Mouse (Mus musculus) T-helper 17 cell (primary cell): ENCODE measurements at regions not wholly inside any gene's neighbourhood (a gene's known extent, or its start where the extent isn't known, plus 50 kb on each side); places are given as distances from the start of the nearest gene placed in this dataset.
"Not testable (repeated sequence)": the region's sequence is repeated elsewhere in the genome, so short reads cannot be mapped to it uniquely, and the experiment has no call there.

Experiments
- in situ Hi-C, 2 experiments: fragments of 300-600 bp; cut with MboI, MseI; formaldehyde crosslinking; loops; 1 replicate in 1 of 2; 2 replicates in 1 of 2; pipeline ENCODE4 v1.15.1; 2025; ENCODE audit warnings: high pct_unique_total_duplicates in 2 of 2

DNA sequence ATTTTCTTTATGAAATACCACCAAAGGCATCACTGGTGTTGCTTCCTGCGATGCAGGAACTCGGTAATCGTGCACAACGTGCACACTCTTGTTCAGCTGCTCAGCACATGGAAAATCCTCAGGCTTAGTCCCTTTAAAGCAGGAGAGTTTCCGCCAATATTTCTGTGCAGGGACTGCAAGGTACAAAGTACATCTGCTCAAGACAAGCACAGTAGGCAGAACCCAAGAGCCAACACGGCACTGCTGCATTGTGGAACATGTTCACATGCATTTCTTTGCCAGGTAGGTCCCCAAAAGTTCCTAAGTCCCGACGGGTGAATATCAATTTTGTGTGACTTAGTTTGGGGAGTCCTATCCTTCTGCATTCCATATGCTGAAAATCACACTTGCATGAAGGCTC, 808.0 kb upstream of the Pou3f3 start:
- in situ Hi-C loops, result no loop called here

DNA sequence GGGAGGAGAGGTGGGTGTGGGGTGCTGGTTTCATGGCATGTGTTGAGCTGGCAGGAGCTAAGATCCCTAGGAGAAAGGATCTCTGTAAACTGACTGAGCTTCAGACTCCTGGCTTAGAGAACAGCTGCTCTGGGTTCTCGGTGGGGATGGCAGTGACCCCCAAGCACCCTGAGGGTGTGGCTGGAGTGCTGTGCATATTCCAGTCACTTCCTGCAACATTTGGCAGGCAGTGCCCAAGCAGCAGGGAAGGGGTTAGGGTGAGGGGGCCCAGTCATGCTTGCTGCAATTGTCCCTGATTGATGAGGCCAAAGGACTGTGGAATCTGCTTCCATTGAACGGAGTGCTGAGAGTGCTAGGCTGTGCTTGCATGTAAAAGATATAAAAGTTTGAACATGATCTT, 807.4 kb upstream of the Pou3f3 start:
- in situ Hi-C loops, result no loop called here

DNA sequence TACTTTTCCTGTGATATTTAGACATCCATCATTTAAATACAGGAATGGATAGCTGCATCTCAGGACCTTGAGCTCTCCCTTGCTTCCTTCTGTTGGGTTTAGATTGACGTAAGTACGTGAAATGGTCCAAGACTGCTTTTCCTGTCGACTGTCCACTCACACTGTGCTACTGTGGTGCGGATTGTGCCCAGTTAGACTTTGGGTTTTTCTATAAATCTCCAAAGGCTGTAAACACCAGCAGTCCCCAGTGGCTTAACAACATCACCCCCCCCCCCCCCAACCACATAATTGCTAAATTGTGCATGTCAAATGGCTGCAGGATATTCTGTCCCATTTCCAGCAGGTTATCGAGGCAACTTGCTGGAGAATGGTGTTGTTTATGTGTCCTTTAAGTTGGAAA, 806.6 kb upstream of the Pou3f3 start:
- in situ Hi-C loops, result no loop called here

DNA sequence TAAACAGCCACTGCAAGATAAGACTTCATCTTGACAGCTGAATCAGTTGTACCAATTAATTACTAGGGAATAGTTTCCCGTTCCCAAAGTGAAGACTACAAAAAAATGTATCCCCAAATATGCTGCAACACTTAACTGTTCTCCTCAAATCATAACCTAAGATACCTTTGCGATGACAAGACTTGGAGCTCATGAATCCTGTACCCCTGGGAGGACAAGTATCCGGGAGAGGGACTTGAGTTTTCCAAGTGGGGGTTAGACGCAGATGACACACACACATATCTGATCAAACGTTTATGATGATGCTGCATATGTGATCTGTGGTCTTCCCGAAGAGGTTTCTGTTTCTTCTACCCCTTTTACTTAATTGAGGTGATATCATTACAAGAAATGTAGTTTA, 805.6 kb upstream of the Pou3f3 start:
- in situ Hi-C loops, result no loop called here

DNA sequence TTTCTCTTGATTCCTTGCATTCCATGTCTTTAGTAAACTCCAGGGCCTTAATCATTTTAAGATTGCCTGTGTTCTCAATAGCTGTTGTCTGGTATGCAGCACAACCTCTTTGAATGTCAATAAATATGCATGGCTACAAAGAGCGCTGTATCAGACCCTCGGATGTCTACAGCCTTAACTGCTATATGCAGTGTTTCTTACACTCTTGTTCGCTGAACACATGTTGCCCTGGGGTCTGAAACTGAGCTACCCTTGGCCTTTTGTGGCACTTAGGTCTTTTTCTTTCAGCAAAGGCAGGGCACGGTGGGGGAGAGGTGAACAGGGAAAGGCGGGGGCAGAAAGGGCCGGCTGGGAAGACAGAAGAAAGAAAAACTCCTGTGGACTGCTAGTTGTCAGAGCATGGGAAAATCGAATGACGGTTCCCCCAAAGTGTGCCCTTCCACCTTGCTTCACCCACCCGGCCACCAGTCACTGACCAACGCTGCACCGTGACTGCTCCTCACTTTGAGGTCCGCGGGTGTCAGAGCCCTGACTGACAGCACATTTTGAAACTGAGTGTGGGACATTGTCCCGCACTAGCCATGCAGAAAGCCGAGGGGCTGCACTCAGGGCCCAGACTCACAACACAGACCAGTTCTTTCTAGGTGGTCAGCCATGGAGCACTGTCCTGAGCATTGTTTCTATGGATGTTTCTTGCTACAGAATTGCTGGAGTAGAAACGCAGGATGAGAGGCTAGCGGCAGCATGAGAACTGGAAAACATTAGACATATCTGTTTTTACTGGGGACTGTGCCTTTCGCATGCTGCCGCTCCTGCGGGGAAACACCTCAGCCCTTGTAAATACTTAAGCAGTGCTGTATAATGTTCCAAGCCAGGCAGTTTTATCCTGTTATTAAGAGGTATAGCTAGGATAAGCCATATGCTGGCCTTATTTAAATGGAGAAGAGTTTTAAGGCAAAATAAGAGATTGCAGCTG, 804.6 kb upstream of the Pou3f3 start:
- in situ Hi-C loops, result no loop called here

- in situ Hi-C loops, result no loop called here
Measured at GRCm38 (mm10) chr1:41891730-41892129, 803.8 kb upstream of the Pou3f3 start.

- in situ Hi-C loops, result no loop called here
Measured at GRCm38 (mm10) chr1:41892376-41892775, 803.2 kb upstream of the Pou3f3 start.

DNA sequence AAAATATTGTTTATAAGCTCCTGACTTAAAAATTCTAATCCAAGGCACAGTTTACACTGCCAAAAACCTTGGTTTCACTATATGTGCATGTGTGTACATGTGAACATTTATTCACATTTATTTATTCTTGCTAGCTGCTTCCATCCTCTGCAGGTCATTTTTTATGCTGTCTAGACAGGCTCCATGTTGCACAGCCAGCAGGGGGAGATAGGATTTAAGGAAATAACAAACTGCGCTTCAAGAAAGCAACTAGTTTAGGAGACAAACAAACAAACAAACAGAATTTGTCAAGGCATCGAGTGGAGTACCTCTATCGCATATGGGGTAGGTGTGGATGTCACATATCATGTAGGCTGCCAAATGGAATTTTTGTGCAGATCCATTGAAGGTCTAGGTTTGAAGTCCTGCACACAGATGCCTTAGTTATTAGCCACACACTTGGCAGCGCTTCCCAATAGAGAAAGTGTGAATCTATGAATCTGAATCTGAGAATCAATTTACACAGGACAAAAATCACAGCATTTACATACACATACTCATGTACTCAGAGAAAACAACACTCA, 797.7 kb upstream of the Pou3f3 start:
- in situ Hi-C loops, result no loop called here

- in situ Hi-C loops, result no loop called here
Measured at GRCm38 (mm10) chr1:41900370-41900769, 795.2 kb upstream of the Pou3f3 start.

DNA sequence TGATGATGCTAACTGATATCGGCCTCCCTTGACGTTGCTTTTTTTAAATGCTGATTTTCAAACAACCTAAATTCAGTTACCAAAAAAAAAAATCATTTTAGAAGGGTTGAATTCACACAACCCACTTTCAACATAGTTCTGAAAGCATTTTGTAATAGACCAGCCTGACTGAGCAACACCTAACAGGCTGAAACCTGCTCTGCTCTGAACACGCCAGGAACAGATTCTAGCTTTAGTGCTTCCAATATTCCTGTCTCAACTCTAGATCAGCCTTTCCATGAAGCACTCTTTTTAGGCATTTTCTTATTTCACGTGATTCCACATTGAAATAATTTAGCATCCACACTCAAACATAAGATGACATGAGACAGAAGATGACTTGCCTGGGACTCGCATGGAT, 789.6 kb upstream of the Pou3f3 start:
- in situ Hi-C loops, result no loop called here

DNA sequence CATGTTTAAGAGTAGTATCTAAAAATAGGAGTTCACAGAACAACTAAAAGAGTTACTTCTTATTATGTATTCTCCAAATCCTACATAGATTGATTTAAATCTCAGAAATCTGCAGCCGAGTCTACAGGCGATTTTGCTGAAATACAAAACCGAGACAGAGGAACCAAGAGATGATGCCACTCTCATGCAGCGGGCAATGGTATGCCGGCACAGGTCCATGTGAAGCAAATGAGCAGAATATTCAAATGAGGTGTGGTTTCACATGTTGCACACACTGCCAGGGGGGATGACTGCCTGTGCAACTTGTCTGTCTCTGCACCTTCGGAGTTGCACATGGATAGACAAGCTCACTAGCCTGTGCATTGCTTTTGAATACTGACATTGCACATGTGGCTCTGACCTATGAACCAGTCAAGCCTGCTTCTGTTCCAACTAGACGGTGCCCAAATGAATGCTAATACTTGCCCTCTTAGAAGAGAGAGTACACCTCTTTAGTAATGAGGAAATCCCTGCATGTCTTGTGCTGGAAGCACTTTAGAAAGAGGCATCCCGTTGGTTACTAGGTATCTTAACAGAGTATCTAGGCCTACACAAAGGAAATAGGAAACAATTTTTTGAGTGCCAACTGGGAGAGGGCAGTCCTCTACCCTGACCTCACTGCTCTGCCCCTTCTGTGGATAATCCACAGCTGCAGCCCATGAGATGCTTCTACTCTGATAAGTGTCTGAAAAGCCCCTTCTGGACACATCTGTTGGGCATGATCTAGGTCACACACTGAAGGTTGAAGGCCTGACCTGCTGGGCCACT, 787.4 kb upstream of the Pou3f3 start:
- in situ Hi-C loops, result no loop called here

DNA sequence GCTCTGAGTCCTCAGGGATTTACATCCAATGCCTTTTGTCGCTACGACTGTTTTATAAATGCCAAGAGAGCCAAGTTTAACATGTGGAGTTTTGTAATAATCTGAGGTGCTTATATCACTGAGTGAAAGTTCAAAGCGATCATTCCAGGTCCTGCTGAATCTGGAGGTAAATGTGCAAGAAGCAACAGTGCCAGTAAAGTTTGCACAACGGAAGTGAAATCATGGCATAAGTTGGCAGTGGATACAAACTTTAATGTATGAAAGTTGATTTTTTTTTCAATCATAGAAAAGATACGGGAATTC, 786.8 kb upstream of the Pou3f3 start:
- in situ Hi-C loops, result no loop called here

GRCm38 (mm10) chr1:41909799-41910198, 785.8 kb upstream of the Pou3f3 start:
- in situ Hi-C loops, result no loop called here

DNA sequence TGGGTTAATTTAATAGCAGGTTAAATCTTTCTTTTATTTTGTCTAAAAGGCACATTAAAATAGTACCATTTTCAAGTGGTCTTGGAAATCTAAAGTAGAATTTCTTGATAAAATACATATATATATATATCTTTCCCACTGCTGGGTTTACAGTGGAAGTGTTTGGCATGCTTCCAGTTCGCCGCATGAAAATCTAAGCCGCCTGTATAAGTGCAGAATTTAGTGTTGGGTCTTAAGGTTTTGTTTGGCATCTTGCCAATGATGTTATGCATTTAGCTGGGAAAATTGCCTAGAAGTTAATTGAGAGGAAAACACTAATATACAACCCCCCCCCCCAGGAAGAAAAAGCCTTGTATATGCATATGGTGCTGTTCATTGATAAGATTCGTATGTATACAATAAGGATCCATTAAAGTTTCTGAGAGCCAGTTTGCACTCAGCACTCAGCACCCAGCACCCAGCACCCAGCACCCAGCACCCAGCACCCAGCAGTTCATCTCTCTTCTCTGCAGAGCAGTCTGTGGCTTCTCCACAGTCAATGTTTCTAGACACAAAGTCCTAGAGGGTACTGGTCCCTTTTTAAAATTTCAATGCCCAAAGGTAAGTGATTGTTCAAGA, 778.7 kb upstream of the Pou3f3 start:
- in situ Hi-C loops, result no loop called here

GRCm38 (mm10) chr1:41917807-41918206, 777.8 kb upstream of the Pou3f3 start:
- in situ Hi-C loops, result not testable (repeated sequence)

- in situ Hi-C loops, result no loop called here
Measured at GRCm38 (mm10) chr1:41918394-41919262, 776.9 kb upstream of the Pou3f3 start.

DNA sequence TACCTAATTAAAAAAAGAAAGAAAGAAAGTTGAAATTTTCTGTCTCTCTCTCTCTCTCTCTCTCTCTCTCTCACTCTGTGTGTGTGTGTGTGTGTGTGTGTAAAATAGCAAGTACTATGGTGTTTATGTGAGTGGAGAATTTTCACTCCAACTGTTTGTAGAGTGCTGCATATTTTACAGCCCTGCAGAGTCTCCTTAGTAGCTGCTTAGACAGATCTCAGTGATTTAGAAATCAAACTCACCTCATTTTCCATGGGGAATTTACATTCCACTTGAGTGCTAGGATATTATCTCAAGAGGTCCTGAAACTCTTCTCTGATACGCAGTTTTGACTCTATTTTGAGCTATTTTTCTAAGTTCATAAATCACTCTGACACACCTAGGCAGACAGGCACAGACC, 761.8 kb upstream of the Pou3f3 start:
- in situ Hi-C loops, result no loop called here

- in situ Hi-C loops, result no loop called here
Measured at GRCm38 (mm10) chr1:41935912-41936478, 759.6 kb upstream of the Pou3f3 start.

GRCm38 (mm10) chr1:41960982-41961381, 734.6 kb upstream of the Pou3f3 start:
- in situ Hi-C loops, result no loop called here

GRCm38 (mm10) chr1:41981545-41981944, 714.0 kb upstream of the Pou3f3 start:
- in situ Hi-C loops, result loop anchor here in 1 of 2 experiments (10.0 kb wide), 1 partner anchor 983 kb away; no protein-coding TSS in a partner anchor

- in situ Hi-C loops, result no loop called here
Measured at GRCm38 (mm10) chr1:42006235-42006634, 689.3 kb upstream of the Pou3f3 start.
